Mouse (Mus musculus): Measurements from ENCODE around the gene Nsg1.

DNA sequence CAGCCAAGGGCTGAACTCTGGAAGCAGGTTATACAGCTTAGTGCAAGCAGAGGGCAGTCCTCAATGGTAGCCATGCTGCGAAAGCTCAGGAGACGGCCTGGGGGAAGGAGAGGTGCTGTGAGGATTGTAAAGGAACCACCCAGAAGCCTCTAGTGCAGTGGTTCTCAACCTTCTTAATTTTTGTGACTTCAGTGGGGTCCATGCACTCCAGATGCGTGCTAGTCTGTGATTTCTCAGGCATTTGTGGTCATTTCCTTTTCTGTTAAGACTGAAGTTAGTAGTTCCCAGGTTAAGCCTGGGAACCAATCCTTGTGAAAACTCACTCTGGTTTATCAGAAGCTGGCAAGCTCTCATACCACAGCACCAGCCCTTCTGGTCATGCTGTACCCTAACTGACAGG is 69.6 kb downstream of the Nsg1 start:
- TF ChIP-seq CTCF (IDR thresholded peaks at IDR 0.05; ENCODE audit: borderline replicate concordance, control insufficient read depth, extremely low read depth, insufficient read depth, low read length, poor library complexity) (no peak), POLR2A (IDR thresholded peaks at IDR 0.05; ENCODE audit: control insufficient read depth, extremely low read depth, insufficient read depth, low read length, poor library complexity) (no peak)

All from thymus, adult 2 months (tissue).